10 mouse cellular contexts compared by ENCODE assay signal in the genomic region with DNA sequence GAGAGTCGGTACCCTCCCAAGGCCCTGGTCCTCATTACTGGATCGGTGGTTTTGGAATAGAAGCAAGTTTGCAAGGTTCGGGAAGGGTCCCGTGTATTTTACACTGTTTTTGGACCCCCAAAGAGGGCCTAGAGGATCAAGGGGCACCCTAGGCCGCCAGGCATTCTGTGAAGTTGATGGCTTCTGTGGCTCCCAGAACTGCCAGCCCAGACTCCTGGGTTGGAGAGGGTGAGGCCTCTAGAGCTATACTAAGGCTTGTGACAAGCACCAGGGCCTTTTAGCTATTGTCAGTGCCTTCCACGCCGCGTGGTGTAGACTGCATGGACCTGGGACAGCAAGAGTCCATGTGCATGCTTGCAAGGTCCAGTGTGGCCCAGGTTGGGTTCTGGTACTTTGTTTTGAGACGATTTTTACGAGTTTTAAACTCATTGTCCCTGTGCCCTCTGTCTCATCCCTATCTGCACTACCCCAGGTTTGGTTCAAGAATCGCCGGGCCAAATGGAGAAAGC. TPM values are rescaled to one million over a fixed set of nuclear protein-coding genes. Genes with fewer than 3 reads are reported as not detected.
A peak's percentile ranks its signal among the peaks of the same experiment; 100 is the strongest.
DNase-seq lines count a peak whose midpoint lies in the region; ATAC-seq and TF ChIP-seq lines count a peak whose summit lies in the region.
"Had no signal": no experiment of that assay in that cellular context is flagged by ENCODE, and none has a peak within 500 bp of the region (broad histone marks: within the 10 kb centered on the region; RNA-seq: fewer than 3 reads in every experiment).

No protein-coding gene starts in this region.

- no peak overlapping the region for H3K4me2 ChIP-seq in kidney, postnatal 0 days (ENCODE audit: low read length)
- H3K4me2 ChIP-seq in stomach, embryonic 14.5 days (replicated peaks; ENCODE audit: low read depth, low read length) = peak overlapping the region; percentile 94

- H3K9me3 ChIP-seq in kidney, postnatal 0 days (replicated peaks; ENCODE audit: low read length) = no peaks in the 10 kb centered on the region
- no peaks in the 10 kb centered on the region for H3K9me3 ChIP-seq in embryonic facial prominence, embryonic 10.5 days
- no peaks in the 10 kb centered on the region for H3K9me3 ChIP-seq in limb, embryonic 10.5 days (replicated peaks)
- no peaks in the 10 kb centered on the region for H3K9me3 ChIP-seq in stomach, embryonic 14.5 days (ENCODE audit: control insufficient read depth, low read depth, low read length)

- peak overlapping the region; percentile 42; the same call in 1 of the 2 replicates for H3K27ac ChIP-seq in kidney, postnatal 0 days
- peak overlapping the region; percentile 65 for H3K27ac ChIP-seq in embryonic facial prominence, embryonic 10.5 days (replicated peaks)
- no peak overlapping the region; the same call in 1 of the 2 replicates for H3K27ac ChIP-seq in limb, embryonic 10.5 days
- H3K27ac ChIP-seq in stomach, embryonic 14.5 days (ENCODE audit: low read length) = peak overlapping the region; percentile 67; the same call in 1 of the 2 replicates

- 0 out of 2 replicates have a peak overlapping the region, but pooled peaks have one; percentile 1 for H3K4me3 ChIP-seq in kidney, postnatal 0 days (replicated peaks; ENCODE audit: low read depth, low read length)
- H3K4me3 ChIP-seq in embryonic facial prominence, embryonic 10.5 days = peak overlapping the region; percentile 64
- peak overlapping the region; percentile 40 for H3K4me3 ChIP-seq in limb, embryonic 10.5 days
- peak overlapping the region; percentile 55; the same call in 1 of the 2 replicates for H3K4me3 ChIP-seq in stomach, embryonic 14.5 days (ENCODE audit: low read depth, low read length)

- WGBS in kidney, postnatal 0 days = 4% methylated on average over 12 of the region's 12 CpGs
- WGBS in embryonic facial prominence, embryonic 10.5 days = 2% methylated on average over 12 of the region's 12 CpGs
- WGBS in limb, embryonic 10.5 days = 2% methylated on average over 12 of the region's 12 CpGs
- 16% methylated on average over 12 of the region's 12 CpGs for WGBS in stomach, embryonic 14.5 days

- H3K4me1 ChIP-seq in kidney, postnatal 0 days (replicated peaks; ENCODE audit: insufficient read depth, low read length) = peaks cover 4% of the 10 kb centered on the region; the same call in 1 of the 2 replicates
- H3K4me1 ChIP-seq in embryonic facial prominence, embryonic 10.5 days = peaks cover 50% of the 10 kb centered on the region
- H3K4me1 ChIP-seq in limb, embryonic 10.5 days = peaks cover 61% of the 10 kb centered on the region
- H3K4me1 ChIP-seq in stomach, embryonic 14.5 days (ENCODE audit: control insufficient read depth, insufficient read depth, low read length) = peaks cover 8% of the 10 kb centered on the region; the same call in 1 of the 2 replicates

- H3K27me3 ChIP-seq in kidney, postnatal 0 days (ENCODE audit: insufficient read depth, low read length) = peaks cover 77% of the 10 kb centered on the region
- peaks cover 100% of the 10 kb centered on the region for H3K27me3 ChIP-seq in embryonic facial prominence, embryonic 10.5 days (replicated peaks; ENCODE audit: low read depth, poor library complexity, severe bottlenecking)
- H3K27me3 ChIP-seq in limb, embryonic 10.5 days (ENCODE audit: low read depth, poor library complexity, severe bottlenecking) = peaks cover 100% of the 10 kb centered on the region
- H3K27me3 ChIP-seq in stomach, embryonic 14.5 days (ENCODE audit: control insufficient read depth, insufficient read depth, low read length) = peaks cover 27% of the 10 kb centered on the region

- no peak overlapping the region for H3K9ac ChIP-seq in kidney, postnatal 0 days (ENCODE audit: low read depth, low read length)
- peak overlapping the region; percentile 18; the same call in 1 of the 2 replicates for H3K9ac ChIP-seq in stomach, embryonic 14.5 days (replicated peaks; ENCODE audit: low read depth, low read length)

- no peak for DNase-seq in kidney, postnatal 0 days (ENCODE audit: low spot score)
- no peak for DNase-seq in kidney, postnatal 10 days
- no peak for DNase-seq in embryonic facial prominence, embryonic 10.5 days (ENCODE audit: low spot score)
- peak; percentile 62 for DNase-seq in limb, embryonic 10.5 days (ENCODE audit: low spot score)
- no peak for DNase-seq in layer of hippocampus, postnatal 10 days (ENCODE audit: low spot score in 2 of 2)
- DNase-seq: kidney, adult 8-10 months; right cerebral cortex, postnatal 4 days had no signal

- H3K36me3 ChIP-seq in kidney, postnatal 0 days (ENCODE audit: insufficient read depth, low read length) = no peaks in the 10 kb centered on the region
- H3K36me3 ChIP-seq in embryonic facial prominence, embryonic 10.5 days (replicated peaks) = no peaks in the 10 kb centered on the region
- no peaks in the 10 kb centered on the region for H3K36me3 ChIP-seq in limb, embryonic 10.5 days
- no peaks in the 10 kb centered on the region for H3K36me3 ChIP-seq in stomach, embryonic 14.5 days (ENCODE audit: control insufficient read depth, insufficient read depth, low read length)

- no peak for ATAC-seq in kidney, postnatal 0 days (replicated peaks; ENCODE audit: low FRiP score, low read depth)
- no peak for ATAC-seq in stomach, embryonic 14.5 days (ENCODE audit: insufficient number of reproducible peaks, insufficient read depth, low FRiP score, low read depth)
- ATAC-seq in activated CD4-positive, CD25-positive, alpha-beta regulatory T cell, adult 4 months = no peak

- TF ChIP-seq CTCF in kidney, postnatal 0 days (IDR thresholded peaks at IDR 0.05; ENCODE audit: low read depth) = no peak

RNA-seq across cellular contexts. Expression of a gene that starts 18.2 kb away (rescaled TPM):
- 6.5 and 7.0 TPM in 2 replicates for polyA plus RNA-seq in kidney, postnatal 0 days (2015; fragmentation: Nextera tagmentation; extraction: Ambion mirVana)
- 41.4 and 43.8 TPM in 2 replicates for polyA plus RNA-seq in embryonic facial prominence, embryonic 10.5 days (2016; fragmentation: Nextera tagmentation; extraction: Ambion mirVana)
- 25.6 and 39.1 TPM in 2 replicates for polyA plus RNA-seq in limb, embryonic 10.5 days (2016; fragmentation: Nextera tagmentation; extraction: Ambion mirVana)
- 24.2 and 24.7 TPM in 2 replicates for polyA plus RNA-seq in stomach, embryonic 14.5 days (2014; fragmentation: Nextera tagmentation; extraction: Ambion mirVana)
- total RNA-seq in layer of hippocampus, postnatal 10 days (2021) = not detected
- polyA plus RNA-seq in activated CD4-positive, CD25-positive, alpha-beta regulatory T cell, adult 4 months (2017; shearing (Covaris generic)) = not detected
- polyA plus RNA-seq: liver, adult 2 months had no signal

Comparison
In these comparisons a context has a peak if more than half of its experiments do, and no peak if none do; other contexts are left out.
1. H3K4me3 ChIP-seq: peak in every context shown above with its lines; median percentile 64 in embryonic facial prominence, embryonic 10.5 days; 55 in stomach, embryonic 14.5 days; 40 in limb, embryonic 10.5 days; 1 in kidney, postnatal 0 days.